8 mouse cellular contexts compared by ENCODE assay signal in the genomic region with DNA sequence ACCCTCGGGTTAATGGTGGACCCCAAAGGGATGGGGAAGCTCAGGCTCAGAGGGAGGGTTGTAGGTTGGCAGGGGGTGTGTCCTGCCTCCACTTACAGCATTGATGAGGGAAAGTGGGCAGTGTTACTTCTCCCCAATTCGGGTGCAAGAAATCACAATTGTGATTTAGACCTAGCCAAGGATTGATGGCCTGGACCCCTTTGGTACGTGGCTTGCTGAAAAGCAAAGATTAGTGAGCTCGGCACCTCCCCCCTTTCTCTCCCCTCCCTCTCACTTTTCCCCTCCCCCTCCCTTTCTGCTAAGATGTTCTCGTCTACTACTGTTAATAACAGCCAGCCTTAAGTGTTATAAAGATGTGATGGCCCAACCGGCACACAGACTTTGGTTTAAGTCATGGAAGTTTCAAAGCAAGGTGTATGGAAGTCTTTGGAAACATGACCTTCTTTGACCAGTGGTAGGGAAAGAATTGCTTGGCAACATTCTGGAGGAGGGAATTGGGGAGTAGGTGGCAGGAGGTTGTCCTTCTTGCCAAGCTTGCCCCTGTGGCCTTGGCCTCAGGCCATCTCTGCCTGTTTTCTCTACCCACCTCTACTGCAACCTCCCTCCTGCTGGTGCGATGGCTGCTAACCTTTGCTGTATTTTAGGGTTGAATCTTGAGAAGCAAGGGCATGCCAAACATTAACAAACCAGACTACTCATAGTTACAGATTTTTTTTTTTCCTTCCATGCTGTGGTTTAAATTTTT. TPM values are rescaled to one million over a fixed set of nuclear protein-coding genes. Genes with fewer than 3 reads are reported as not detected.
DNase-seq lines count a peak whose midpoint lies in the region; ATAC-seq and TF ChIP-seq lines count a peak whose summit lies in the region.

No protein-coding gene starts in this region.

- WGBS in liver, adult 2 months = 3% methylated on average over 7 of the region's 7 CpGs
- 2% methylated on average over 7 of the region's 7 CpGs for WGBS in forebrain, embryonic 14.5 days
- WGBS in neural tube, embryonic 12.5 days = 5% methylated on average over 7 of the region's 7 CpGs

- peak; percentile 23 for ATAC-seq in forebrain, embryonic 14.5 days
- no peak for ATAC-seq in neural tube, embryonic 12.5 days (ENCODE audit: low FRiP score, low read depth)

- peaks cover 19% of the 10 kb centered on the region for H3K4me1 ChIP-seq in liver, adult 2 months (ENCODE audit: control insufficient read depth, insufficient read depth, low read length)
- H3K4me1 ChIP-seq in bone marrow macrophage, adult 2 months (ENCODE audit: control insufficient read depth, insufficient read depth, low read length) = peaks cover 27% of the 10 kb centered on the region
- peaks cover 19% of the 10 kb centered on the region for H3K4me1 ChIP-seq in forebrain, embryonic 14.5 days (ENCODE audit: control insufficient read depth, insufficient read depth, low read length)
- H3K4me1 ChIP-seq in neural tube, embryonic 12.5 days = peaks cover 27% of the 10 kb centered on the region

- H3K36me3 ChIP-seq in liver, adult 2 months (ENCODE audit: control insufficient read depth, insufficient read depth, low read length) = peaks cover 3% of the 10 kb centered on the region; the same call in 1 of the 2 replicates
- H3K36me3 ChIP-seq in forebrain, embryonic 14.5 days (ENCODE audit: control insufficient read depth, insufficient read depth, low read length) = peaks cover 3% of the 10 kb centered on the region; the same call in 1 of the 2 replicates
- H3K36me3 ChIP-seq in neural tube, embryonic 12.5 days = no peaks in the 10 kb centered on the region; the same call in 1 of the 2 replicates

- no peak for TF ChIP-seq CTCF in liver, adult 2 months (IDR thresholded peaks at IDR 0.05; ENCODE audit: low read depth, low read length)
- TF ChIP-seq CTCF in bone marrow macrophage, adult 2 months (IDR thresholded peaks at IDR 0.05; ENCODE audit: low read depth, low read length) = no peak; the same call in 1 of the 2 replicates

- TF ChIP-seq POLR2A in liver, adult 2 months (IDR thresholded peaks at IDR 0.05; ENCODE audit: extremely low read depth, insufficient read depth, low read length) = no peak
- no peak for TF ChIP-seq POLR2A in bone marrow macrophage, adult 2 months (IDR thresholded peaks at IDR 0.05; ENCODE audit: borderline replicate concordance, low read depth, low read length)

- H3K4me2 ChIP-seq in forebrain, embryonic 14.5 days (ENCODE audit: low read length) = peak overlapping the region; percentile 79
- peak overlapping the region; percentile 79 for H3K4me2 ChIP-seq in neural tube, embryonic 12.5 days (replicated peaks)

- peaks cover 19% of the 10 kb centered on the region; the same call in 1 of the 2 replicates for H3K79me2 ChIP-seq in liver, adult 2 months (ENCODE audit: control insufficient read depth, insufficient read depth, low read length)

- peak overlapping the region; percentile 89 for H3K27ac ChIP-seq in liver, adult 2 months (replicated peaks; ENCODE audit: insufficient read depth, low read depth, low read length)
- peak overlapping the region; percentile 89 for H3K27ac ChIP-seq in bone marrow macrophage, adult 2 months (ENCODE audit: insufficient read depth, low read depth, low read length)
- H3K27ac ChIP-seq in forebrain, embryonic 14.5 days (ENCODE audit: low read depth, low read length) = peak overlapping the region; percentile 98
- peak overlapping the region; percentile 98 for H3K27ac ChIP-seq in neural tube, embryonic 12.5 days

- H3K9ac ChIP-seq in liver, adult 2 months (ENCODE audit: low read depth, low read length) = peak overlapping the region; percentile 89
- H3K9ac ChIP-seq in forebrain, embryonic 14.5 days (ENCODE audit: low read length) = peak overlapping the region; percentile 96
- peak overlapping the region; percentile 96 for H3K9ac ChIP-seq in neural tube, embryonic 12.5 days

- no peaks in the 10 kb centered on the region for H3K9me3 ChIP-seq in forebrain, embryonic 14.5 days (replicated peaks; ENCODE audit: control insufficient read depth, low read length)
- H3K9me3 ChIP-seq in neural tube, embryonic 12.5 days = no peaks in the 10 kb centered on the region

- no peaks in the 10 kb centered on the region for H3K27me3 ChIP-seq in liver, adult 2 months (ENCODE audit: control insufficient read depth, insufficient read depth, low read length)
- no peaks in the 10 kb centered on the region for H3K27me3 ChIP-seq in forebrain, embryonic 14.5 days (replicated peaks; ENCODE audit: control insufficient read depth, insufficient read depth, low read length)
- H3K27me3 ChIP-seq in neural tube, embryonic 12.5 days (replicated peaks) = no peaks in the 10 kb centered on the region

- peak; percentile 69 for DNase-seq in liver, adult 2 months (ENCODE audit: extremely low read depth, low read depth, low spot score)
- DNase-seq in liver = no peak
- DNase-seq in forebrain, embryonic 14.5 days (ENCODE audit: low spot score) = peak; percentile 39
- peak; percentile 87 to 89 for DNase-seq in kidney, postnatal 36 days
- DNase-seq in thymus, postnatal 14 days = no peak
- DNase-seq in frontal cortex, adult 2 months (ENCODE audit: extremely low spot score in 1 of 2, low spot score in 1 of 2) = no peak

- peak overlapping the region; percentile 89 for H3K4me3 ChIP-seq in liver, adult 2 months (ENCODE audit: insufficient read depth, low read depth, low read length)
- H3K4me3 ChIP-seq in bone marrow macrophage, adult 2 months (ENCODE audit: insufficient read depth, low read length) = peak overlapping the region; percentile 95
- H3K4me3 ChIP-seq in forebrain, embryonic 14.5 days (ENCODE audit: low read depth, low read length) = peak overlapping the region; percentile 97
- H3K4me3 ChIP-seq in neural tube, embryonic 12.5 days = peak overlapping the region; percentile 95

RNA-seq across cellular contexts. Expression of gene Hmgcs1, which starts 0.9 kb away (rescaled TPM):
- 350 and 447 TPM in 2 replicates for total RNA-seq in liver, adult 2 months (2014; rRNA removed)
- 99.8 and 112 TPM in 2 replicates for polyA plus RNA-seq in liver, adult 2 months (2012; rRNA removed)
- 29.3 and 34.5 TPM in 2 replicates for polyA plus RNA-seq in bone marrow macrophage, adult 2 months (2012; ENCODE audit: insufficient read depth, insufficient read length, missing spikeins)
- polyA plus RNA-seq in forebrain, embryonic 14.5 days (2014; fragmentation: Nextera tagmentation; extraction: Ambion mirVana) = 311 and 398 TPM in 2 replicates
- polyA plus RNA-seq in neural tube, embryonic 12.5 days (2016; fragmentation: Nextera tagmentation; extraction: Ambion mirVana) = 426 and 430 TPM in 2 replicates
- polyA plus RNA-seq in frontal cortex, adult 2 months (2012; rRNA removed) = 174 and 189 TPM in 2 replicates

Comparison
In these comparisons a context has a peak if more than half of its experiments do, and no peak if none do; other contexts are left out.
1. DNase-seq: peak in liver, adult 2 months (single experiment), forebrain, embryonic 14.5 days (single experiment) and kidney, postnatal 36 days (2 of 2); none in liver (single experiment), thymus, postnatal 14 days (single experiment) and frontal cortex, adult 2 months (0 of 2).
2. Peak in every context shown above with its lines, with median percentiles within 50 percentile points of each other: H3K27ac ChIP-seq, H3K4me3 ChIP-seq and H3K9ac ChIP-seq.